Mouse (Mus musculus) left cerebral cortex, adult 2 months (tissue): ENCODE results near the gene Bglap3. TPM values are rescaled to one million over a fixed set of nuclear protein-coding genes. Genes with fewer than 3 reads are reported as not detected.
"Not testable (repeated sequence)": the region's sequence is repeated elsewhere in the genome, so short reads cannot be mapped to it uniquely, and the experiment has no call there.

ENCODE experiments used
- DNase-seq, 2 experiments: peaks; one replicate each; pipeline ENCODE4 v3.0.0; 2021 to 2022; ENCODE audit warnings: low spot score in 2 of 2, mixed read lengths in 1 of 2; ENCODE audit errors: extremely low spot score in 1 of 2
- H3K27ac ChIP-seq: fragments of 200-600 bp; 2 replicates; pipeline ENCODE4 v1.8.1; 2022
- H3K4me3 ChIP-seq: fragments of 200-600 bp; 2 replicates; pipeline ENCODE4 v1.8.1; 2022
- CTCF ChIP-seq: fragments of 200-600 bp; IDR thresholded peaks from 2 replicates; pipeline ENCODE4 v1.8.1; 2022; ENCODE audit warnings: antibody characterized with exemption, mild to moderate bottlenecking, moderate library complexity
- intact Hi-C: fragments of 180-260 bp; cut with DNase I; formaldehyde crosslinking; loops from one replicate; pipeline ENCODE4 v1.15.1; 2025
- total RNA-seq, 2 experiments: library from RNA; stranded (reverse); gene quantifications; 2 replicates each; pipeline ENCODE4 v1.2.3; 2021

The Bglap3 gene
- total RNA-seq, 2 experiments from 2014 or later, result 0.49 to 0.57 TPM

DNA sequence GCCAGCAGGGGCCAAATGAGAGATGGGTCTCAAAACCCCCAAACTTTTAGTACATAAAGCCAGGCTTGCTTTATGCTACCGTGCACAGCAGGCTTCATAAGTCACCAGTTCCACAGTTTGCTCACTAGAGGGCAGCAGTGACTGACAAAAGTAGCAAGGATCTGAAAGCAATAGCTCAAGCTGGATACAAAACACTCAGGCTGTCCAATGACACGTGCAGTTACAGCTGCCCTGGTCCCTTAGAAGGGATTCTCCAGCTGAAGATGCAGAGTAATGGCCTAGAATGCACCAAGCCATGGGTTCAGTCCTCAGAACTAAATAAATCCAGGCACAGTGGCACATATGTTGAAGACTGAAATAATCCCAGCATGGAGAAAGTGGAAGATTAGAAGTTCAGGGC is 34.5 kb upstream of the Bglap3 start:
- Histone ChIP-seq H3K27ac (0 out of 2 replicates have a peak overlapping the region, but pooled peaks have one; percentile 16), H3K4me3 (no peak overlapping the region)
- DNase-seq, result peak; percentile 37 to 56
- peak; percentile 89 for TF ChIP-seq CTCF
- intact Hi-C loops, result loop anchor here (1.0 to 5.0 kb wide), 2 partner anchors 60 to 120 kb away; no protein-coding TSS in a partner anchor

DNA sequence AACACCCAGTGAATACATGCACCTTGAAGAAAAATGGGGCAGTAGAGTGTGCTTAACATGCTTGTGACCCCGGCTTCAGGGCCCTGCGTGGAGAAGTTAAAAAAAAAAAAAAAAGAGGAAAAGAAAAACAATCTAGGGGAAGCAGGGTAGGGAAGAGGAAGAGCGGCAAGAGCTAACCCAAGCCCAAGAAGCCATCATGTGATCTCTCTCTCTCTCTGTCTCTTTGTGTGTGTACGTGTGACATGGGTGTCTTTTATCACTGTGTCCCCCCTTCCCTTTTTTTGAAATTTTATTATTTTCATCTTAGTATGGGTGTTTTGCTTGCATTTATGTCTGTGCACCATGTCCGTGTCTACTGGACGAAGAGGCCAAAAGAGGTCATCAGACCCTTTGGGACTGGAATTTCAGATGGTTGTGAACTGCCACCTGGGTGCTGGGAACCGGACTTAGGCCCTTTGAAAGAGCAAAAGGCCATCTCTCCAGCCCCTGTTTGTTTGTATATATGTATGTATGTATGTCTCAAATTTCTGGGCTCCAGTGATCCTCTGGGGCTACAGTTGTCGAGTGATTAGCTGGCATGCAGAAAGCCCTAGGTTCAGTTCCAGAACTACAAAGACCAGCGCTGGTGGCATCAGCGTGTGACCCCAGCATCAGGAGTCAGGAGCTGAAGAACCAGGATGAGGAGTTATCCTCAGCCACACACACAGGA is 31.1 kb upstream of the Bglap3 start:
- H3K4me3 ChIP-seq, result no peak overlapping the region
- intact Hi-C loops, result no loop called here
- no peak overlapping the region for H3K27ac ChIP-seq
- TF ChIP-seq CTCF, result no peak
- no peak for DNase-seq

- intact Hi-C loops, result no loop called here
- no peak for DNase-seq
- no peak overlapping the region for H3K27ac ChIP-seq
- H3K4me3 ChIP-seq, result no peak overlapping the region
- TF ChIP-seq CTCF, result no peak
Measured at GRCm38 (mm10) chr3:88398666-88399065, 26.1 kb upstream of the Bglap3 start.

GRCm38 (mm10) chr3:88395742-88396141 is 23.2 kb upstream of the Bglap3 start:
- DNase-seq, result no peak
- intact Hi-C loops, result no loop called here
- Histone ChIP-seq H3K4me3 (no peak overlapping the region), H3K27ac (no peak overlapping the region)
- TF ChIP-seq CTCF, result no peak

DNA sequence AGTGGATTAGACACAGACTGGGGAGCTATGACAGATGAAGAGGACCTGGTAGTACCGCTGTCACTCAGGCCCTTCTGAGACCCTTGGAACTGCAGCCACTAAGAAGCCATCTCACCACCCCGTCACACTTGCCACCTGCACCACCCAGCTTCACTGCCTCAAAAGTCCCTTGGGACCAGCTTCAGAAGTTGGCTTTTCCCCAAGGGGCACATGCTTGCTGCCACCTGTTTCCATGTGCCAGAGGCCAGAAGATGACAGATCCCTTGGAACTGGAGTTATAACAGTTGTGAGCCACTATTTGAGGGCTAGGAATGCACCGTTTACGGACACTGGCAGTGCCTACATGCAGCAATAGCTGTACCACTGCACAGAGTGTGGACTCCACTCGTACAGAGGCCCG is 22.7 kb upstream of the Bglap3 start:
- intact Hi-C loops, result no loop called here
- H3K4me3 ChIP-seq, result no peak overlapping the region
- no peak overlapping the region for H3K27ac ChIP-seq
- no peak for DNase-seq
- TF ChIP-seq CTCF, result no peak

DNA sequence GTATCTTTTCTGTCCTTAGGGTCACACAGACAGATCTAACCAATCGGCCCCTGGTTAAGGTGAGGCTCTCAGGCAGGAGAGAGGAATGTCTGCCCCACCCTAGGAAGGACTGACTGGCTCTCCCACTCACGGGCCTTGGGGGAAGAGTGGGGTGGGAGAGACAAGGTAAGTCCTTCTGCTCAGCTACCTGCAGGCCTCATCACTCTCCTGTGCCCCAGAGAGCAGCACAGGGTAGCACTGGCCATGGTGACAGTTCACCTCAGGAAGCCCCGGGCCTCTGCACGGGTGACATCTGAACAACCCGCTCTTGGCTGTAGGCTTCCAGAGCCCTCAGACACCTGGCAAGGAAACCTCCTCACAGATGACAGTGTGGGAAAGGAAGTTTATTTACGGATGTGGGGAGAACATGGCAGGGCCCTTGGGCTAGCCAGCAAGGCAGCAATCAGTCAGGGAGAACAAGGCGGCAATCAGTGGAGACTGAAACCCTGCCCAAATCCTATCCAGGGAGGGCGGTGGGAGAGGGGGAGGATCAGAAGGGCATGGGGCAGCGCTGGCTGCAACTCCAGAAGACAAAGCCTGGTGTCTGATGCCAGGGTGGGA is 21.3 kb upstream of the Bglap3 start:
- TF ChIP-seq CTCF, result no peak
- no peak overlapping the region for H3K4me3 ChIP-seq
- H3K27ac ChIP-seq, result no peak overlapping the region
- intact Hi-C loops, result no loop called here
- DNase-seq, result no peak

GRCm38 (mm10) chr3:88384364-88384763 is 11.8 kb upstream of the Bglap3 start, which contains the start of gene Bglap:
Gene Bglap (minus strand): TSS chr3:88384464.
- no peak for TF ChIP-seq CTCF
- H3K27ac ChIP-seq, result no peak within 1 kb of the TSS
- H3K4me3 ChIP-seq, result no peak within 1 kb of the TSS
- intact Hi-C loops, result no loop called here
- DNase-seq, result no peak

GRCm38 (mm10) chr3:88382383-88382782 is 9.8 kb upstream of the Bglap3 start:
- H3K27ac ChIP-seq, intact Hi-C loops, DNase-seq, H3K4me3 ChIP-seq: not testable (repeated sequence)

DNA sequence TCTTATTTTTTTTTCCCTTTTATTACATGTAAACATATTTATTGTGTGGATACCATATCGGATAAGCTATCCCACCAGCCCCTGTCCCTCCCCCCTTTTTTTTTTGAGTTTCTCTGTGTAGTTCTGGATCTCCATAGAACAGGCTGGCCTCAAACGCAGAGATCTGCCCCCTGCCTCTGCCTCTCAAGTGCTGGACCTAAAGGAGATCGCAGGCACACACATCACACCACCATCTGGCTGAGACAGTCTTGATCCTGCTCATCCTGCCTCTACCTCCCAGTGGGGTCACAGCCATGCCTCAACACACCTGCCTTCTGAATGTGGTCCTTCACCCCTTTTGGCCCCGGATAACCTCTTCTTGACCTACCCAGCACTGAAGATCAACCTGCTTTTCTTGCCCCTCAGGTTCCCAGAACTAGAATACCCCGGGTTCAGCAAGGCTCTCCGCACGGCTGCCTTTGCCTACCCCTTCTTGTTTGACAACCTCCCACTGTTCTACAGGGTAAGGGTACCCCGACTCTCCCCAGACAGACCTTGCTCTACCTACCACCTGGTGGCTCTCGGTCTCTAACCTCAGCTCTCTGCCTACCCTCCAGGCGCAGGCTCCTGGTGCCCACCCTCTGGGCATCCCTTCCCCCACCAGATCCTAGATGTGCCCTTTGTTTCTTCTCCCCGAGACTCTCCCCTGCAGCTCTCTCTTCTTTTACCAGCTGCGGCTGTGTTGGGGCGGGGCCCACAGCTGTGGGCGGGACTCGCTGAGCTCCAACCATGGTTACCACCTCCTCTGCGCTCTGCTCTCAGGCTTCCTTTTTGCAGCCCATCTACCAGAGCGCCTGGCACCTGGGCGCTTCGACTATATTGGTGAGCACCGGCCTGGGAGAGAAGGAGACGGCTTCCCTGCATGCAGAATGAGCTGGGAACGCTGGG is 9.1 kb upstream of the Bglap3 start:
- not testable (repeated sequence) for H3K27ac ChIP-seq, DNase-seq
- intact Hi-C loops, result loop anchor here (1.0 kb wide), 1 partner anchor 9 kb away; no protein-coding TSS in a partner anchor

GRCm38 (mm10) chr3:88378599-88378998 is 6.1 kb upstream of the Bglap3 start, which contains the start of gene Bglap2:
Gene Bglap2 (minus strand): TSS chr3:88378699.
- DNase-seq, H3K4me3 ChIP-seq, intact Hi-C loops, H3K27ac ChIP-seq: not testable (repeated sequence)

More for the DNA sequence above, 9.1 kb upstream of the Bglap3 start:
- H3K4me3 ChIP-seq, result peak overlapping the region; percentile 23; the same call in 1 of the 2 replicates

- intact Hi-C loops, DNase-seq, H3K27ac ChIP-seq, H3K4me3 ChIP-seq: not testable (repeated sequence)
Measured at GRCm38 (mm10) chr3:88376644-88377043, 4.1 kb upstream of the Bglap3 start.

- intact Hi-C loops, H3K27ac ChIP-seq, H3K4me3 ChIP-seq, DNase-seq: not testable (repeated sequence)
Measured at GRCm38 (mm10) chr3:88375750-88376626, 3.4 kb upstream of the Bglap3 start.

DNA sequence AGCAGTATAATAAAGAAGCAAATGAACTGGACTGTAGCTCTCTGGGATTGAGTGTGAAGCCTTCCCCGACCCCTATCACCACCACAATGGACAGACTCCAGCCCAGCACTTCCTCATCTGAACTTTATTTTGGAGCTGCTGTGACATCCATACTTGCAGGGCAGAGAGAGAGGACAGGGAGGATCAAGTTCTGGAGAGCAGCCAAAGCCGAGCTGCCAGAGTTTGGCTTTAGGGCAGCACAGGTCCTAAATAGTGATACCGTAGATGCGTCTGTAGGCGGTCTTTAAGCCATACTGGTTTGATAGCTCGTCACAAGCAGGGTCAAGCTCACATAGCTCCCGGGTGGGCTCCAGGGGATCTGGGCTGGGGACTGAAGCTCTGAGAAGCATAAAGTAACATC is 4.0 kb downstream of the Bglap3 start:
- H3K27ac ChIP-seq, H3K4me3 ChIP-seq, DNase-seq, intact Hi-C loops: not testable (repeated sequence)

DNA sequence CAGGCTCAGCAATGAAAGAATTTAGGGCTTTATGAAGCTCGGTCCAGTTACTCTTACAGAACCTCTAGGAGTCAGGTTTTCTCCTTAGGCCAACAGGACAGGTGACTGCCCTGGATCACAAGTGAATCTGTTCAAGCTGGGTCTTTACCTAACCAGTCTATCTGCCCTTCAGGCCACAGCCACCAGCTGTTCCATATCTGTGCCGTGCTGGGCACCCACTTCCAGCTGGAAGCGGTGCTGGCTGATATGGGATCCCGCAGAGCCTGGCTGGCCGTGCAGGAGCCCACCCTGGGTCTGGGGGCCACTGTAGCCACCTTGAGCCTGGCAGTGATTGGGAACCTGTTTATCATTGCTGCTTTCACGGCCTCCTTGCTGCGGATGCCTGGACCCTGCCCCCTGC is 5.0 kb downstream of the Bglap3 start:
- intact Hi-C loops, result not testable (repeated sequence)

GRCm38 (mm10) chr3:88366830-88367428 is 5.6 kb downstream of the Bglap3 start:
- DNase-seq, result peak; percentile 60 to 70
- H3K27ac ChIP-seq, intact Hi-C loops: not testable (repeated sequence)
- peak overlapping the region; percentile 34 for H3K4me3 ChIP-seq

More for the DNA sequence above, 5.0 kb downstream of the Bglap3 start:
- DNase-seq, H3K27ac ChIP-seq, H3K4me3 ChIP-seq: not testable (repeated sequence)
